Mouse (Mus musculus) MEL (cell line): ENCODE data around the gene Foxn3.

ENCODE experiments used
- BHLHE40 ChIP-seq: IDR thresholded peaks from 2 replicates; pipeline ENCODE4 v1.6.1; 2012; ENCODE audit warnings: low read depth, mild to moderate bottlenecking, inconsistent platforms, low read length, improper control_type of control experiment, borderline replicate concordance
- CTCF ChIP-seq, 3 experiments: IDR thresholded peaks in 2 of 3; conservative IDR thresholded peaks in 1 of 3; 2 replicates each; pipeline ENCODE4 v1.5.1; 2011 to 2012; ENCODE audit warnings: low read length in 3 of 3, low read depth in 2 of 3, mild to moderate bottlenecking in 2 of 3, improper control_type of control experiment in 1 of 3, inconsistent platforms in 1 of 3, mixed read lengths in 1 of 3, moderate library complexity in 1 of 3; ENCODE audit not compliant: control insufficient read depth in 1 of 3, insufficient read depth in 1 of 3, poor library complexity in 1 of 3, severe bottlenecking in 1 of 3
- ELF1 ChIP-seq: IDR thresholded peaks from 2 replicates; pipeline ENCODE4 v1.6.1; 2014; ENCODE audit warnings: low read depth, mild to moderate bottlenecking, inconsistent platforms, low read length, improper control_type of control experiment, moderate library complexity
- EP300 ChIP-seq, 2 experiments: IDR thresholded peaks; 2 replicates each; pipeline ENCODE4 v1.6.1; 2011; ENCODE audit warnings: improper control_type of control experiment in 2 of 2, low read length in 2 of 2, low read depth in 1 of 2, mild to moderate bottlenecking in 1 of 2
- ETS1 ChIP-seq: IDR thresholded peaks from 2 replicates; pipeline ENCODE4 v1.6.1; 2012; ENCODE audit warnings: low read depth, mild to moderate bottlenecking, inconsistent platforms, low read length, improper control_type of control experiment, moderate library complexity
- HCFC1 ChIP-seq: IDR thresholded peaks from 2 replicates; pipeline ENCODE4 v1.6.1; 2012; ENCODE audit warnings: low read depth, mild to moderate bottlenecking, inconsistent platforms, low read length, improper control_type of control experiment, moderate library complexity
- MAFK ChIP-seq: IDR thresholded peaks from 2 replicates; pipeline ENCODE4 v1.6.1; 2011; ENCODE audit warnings: low read depth, mild to moderate bottlenecking, low read length, improper control_type of control experiment, borderline replicate concordance
- MXI1 ChIP-seq: IDR thresholded peaks from 2 replicates; pipeline ENCODE4 v1.6.1; 2011; ENCODE audit warnings: mild to moderate bottlenecking, low read depth, low read length, improper control_type of control experiment
- POLR2A ChIP-seq, 2 experiments: IDR thresholded peaks; 2 replicates each; pipeline ENCODE4 v1.6.1; 2011 to 2012; ENCODE audit warnings: low read length in 2 of 2, mild to moderate bottlenecking in 2 of 2, control low read depth in 1 of 2, improper control_type of control experiment in 1 of 2, low read depth in 1 of 2, moderate library complexity in 1 of 2; ENCODE audit not compliant: control insufficient read depth in 1 of 2, insufficient read depth in 1 of 2, poor library complexity in 1 of 2
- POLR2AphosphoS2 ChIP-seq: IDR thresholded peaks from 2 replicates; pipeline ENCODE4 v1.6.1; 2011; ENCODE audit warnings: low read length, improper control_type of control experiment
- RCOR1 ChIP-seq: IDR thresholded peaks from 2 replicates; pipeline ENCODE4 v1.6.1; 2012; ENCODE audit warnings: low read depth, mild to moderate bottlenecking, inconsistent platforms, low read length, improper control_type of control experiment
- TAL1 ChIP-seq: IDR thresholded peaks from 2 replicates; pipeline ENCODE4 v1.6.1; 2012; ENCODE audit warnings: mild to moderate bottlenecking, inconsistent platforms, low read length, moderate library complexity, mixed read lengths
- USF1 ChIP-seq: IDR thresholded peaks from 2 replicates; pipeline ENCODE4 v1.6.1; 2014; ENCODE audit warnings: low read depth, mild to moderate bottlenecking, inconsistent platforms, low read length, improper control_type of control experiment, moderate library complexity
- ZC3H11A ChIP-seq: IDR thresholded peaks from 2 replicates; pipeline ENCODE4 v1.6.1; 2012; ENCODE audit warnings: low read depth, mild to moderate bottlenecking, inconsistent platforms, low read length, improper control_type of control experiment

GRCm38 (mm10) chr12:99264386-99264785 lies 299.0 kb downstream of the Foxn3 start:
- TF ChIP-seq POLR2A (IDR thresholded peaks at IDR 0.05; ENCODE audit: control insufficient read depth in 1 of 2, insufficient read depth in 1 of 2, low read depth in 1 of 2, low read length in 2 of 2, poor library complexity in 1 of 2), result no peak
- no peak for TF ChIP-seq TAL1
- TF ChIP-seq ZC3H11A, result no peak
- TF ChIP-seq POLR2AphosphoS2, result no peak
- no peak for TF ChIP-seq USF1
- no peak for TF ChIP-seq CTCF (IDR thresholded peaks at IDR 0.05 in 2 of 3, conservative IDR thresholded peaks at IDR 0.05 in 1 of 3; ENCODE audit: control insufficient read depth in 1 of 3, insufficient read depth in 1 of 3, low read depth in 2 of 3, low read length in 3 of 3, poor library complexity in 1 of 3, severe bottlenecking in 1 of 3)
- TF ChIP-seq RCOR1, result no peak
- TF ChIP-seq ETS1, result no peak
- TF ChIP-seq HCFC1, result no peak
- TF ChIP-seq MAFK, result no peak
- no peak for TF ChIP-seq BHLHE40
- TF ChIP-seq ELF1, result no peak
- 0 out of 4 replicates have a peak, but pooled peaks of 1 of the 2 experiments have one; percentile 14 for TF ChIP-seq EP300 (IDR thresholded peaks at IDR 0.05; ENCODE audit: low read depth in 1 of 2, low read length in 2 of 2)
- no peak for TF ChIP-seq MXI1
